In genomic region chr4:87211344-87211978, GRCm38 (mm10) we compare ENCODE assay signal across 18 mouse cellular contexts. TPM values are rescaled to one million over a fixed set of nuclear protein-coding genes. Genes with fewer than 3 reads are reported as not detected.
A peak's percentile ranks its signal among the peaks of the same experiment; 100 is the strongest.
DNase-seq lines count a peak whose midpoint lies in the region; ATAC-seq lines count a peak whose summit lies in the region.
"Had no signal": no experiment of that assay in that cellular context is flagged by ENCODE, and none has a peak within 500 bp of the region (broad histone marks: within the 10 kb centered on the region; RNA-seq: fewer than 3 reads in every experiment).

No protein-coding gene starts in this region.

- 53% methylated on average over 6 of the region's 6 CpGs for WGBS in hindbrain, embryonic 14.5 days
- 81% methylated on average over 6 of the region's 6 CpGs for WGBS in hindbrain, embryonic 10.5 days
- WGBS in forebrain, embryonic 14.5 days: 61% methylated on average over 6 of the region's 6 CpGs
- WGBS in midbrain, embryonic 16.5 days: 43% methylated on average over 6 of the region's 6 CpGs

- ATAC-seq in frontal cortex, adult (ENCODE audit: low TSS enrichment): peak; percentile 71
- ATAC-seq in hindbrain, embryonic 14.5 days (ENCODE audit: low FRiP score): peak; percentile 21; the same call in 1 of the 2 replicates
- no peak for ATAC-seq in forebrain, embryonic 14.5 days
- ATAC-seq in midbrain, embryonic 16.5 days: peak; percentile 80
- ATAC-seq: intestine, embryonic 15.5 days; lung, postnatal 0 days had no signal

- no peak overlapping the region for H3K9ac ChIP-seq in hindbrain, embryonic 14.5 days
- no peak overlapping the region for H3K9ac ChIP-seq in forebrain, embryonic 14.5 days (ENCODE audit: low read length)
- H3K9ac ChIP-seq in midbrain, embryonic 16.5 days (ENCODE audit: low read depth, low read length): no peak overlapping the region
- H3K9ac ChIP-seq: intestine, embryonic 15.5 days; liver, embryonic 13.5 days; neural tube, embryonic 12.5 days had no signal

- H3K9me3 ChIP-seq in hindbrain, embryonic 14.5 days (ENCODE audit: control insufficient read depth, low read length): no peaks in the 10 kb centered on the region
- no peaks in the 10 kb centered on the region for H3K9me3 ChIP-seq in hindbrain, embryonic 10.5 days
- no peaks in the 10 kb centered on the region for H3K9me3 ChIP-seq in forebrain, embryonic 14.5 days (replicated peaks; ENCODE audit: control insufficient read depth, low read length)
- H3K9me3 ChIP-seq in midbrain, embryonic 16.5 days (replicated peaks; ENCODE audit: control insufficient read depth, low read length, poor library complexity, severe bottlenecking): no peaks in the 10 kb centered on the region
- H3K9me3 ChIP-seq: intestine, embryonic 15.5 days; liver, embryonic 13.5 days; neural tube, embryonic 12.5 days had no signal

- H3K27me3 ChIP-seq in hindbrain, embryonic 14.5 days (ENCODE audit: control insufficient read depth, insufficient read depth, low read length): no peaks in the 10 kb centered on the region
- H3K27me3 ChIP-seq in hindbrain, embryonic 10.5 days (ENCODE audit: insufficient read depth, poor library complexity, severe bottlenecking): no peaks in the 10 kb centered on the region
- no peaks in the 10 kb centered on the region for H3K27me3 ChIP-seq in forebrain, embryonic 14.5 days (replicated peaks; ENCODE audit: control insufficient read depth, insufficient read depth, low read length)
- no peaks in the 10 kb centered on the region for H3K27me3 ChIP-seq in midbrain, embryonic 16.5 days (ENCODE audit: control insufficient read depth, insufficient read depth, low read depth, low read length)
- H3K27me3 ChIP-seq: intestine, embryonic 15.5 days; liver, embryonic 13.5 days; neural tube, embryonic 12.5 days had no signal

- H3K36me3 ChIP-seq in hindbrain, embryonic 14.5 days (replicated peaks; ENCODE audit: control insufficient read depth, insufficient read depth): no peaks in the 10 kb centered on the region
- no peaks in the 10 kb centered on the region for H3K36me3 ChIP-seq in hindbrain, embryonic 10.5 days
- H3K36me3 ChIP-seq in forebrain, embryonic 14.5 days (ENCODE audit: control insufficient read depth, insufficient read depth, low read length): no peaks in the 10 kb centered on the region
- no peaks in the 10 kb centered on the region for H3K36me3 ChIP-seq in midbrain, embryonic 16.5 days (ENCODE audit: control insufficient read depth, insufficient read depth, low read length)
- H3K36me3 ChIP-seq: intestine, embryonic 15.5 days; liver, embryonic 13.5 days; neural tube, embryonic 12.5 days had no signal

- H3K4me2 ChIP-seq in hindbrain, embryonic 14.5 days (replicated peaks): no peak overlapping the region
- H3K4me2 ChIP-seq in forebrain, embryonic 14.5 days (ENCODE audit: low read length): no peak overlapping the region
- peak overlapping the region; percentile 17; the same call in 1 of the 2 replicates for H3K4me2 ChIP-seq in midbrain, embryonic 16.5 days (ENCODE audit: low read length)
- H3K4me2 ChIP-seq: intestine, embryonic 15.5 days; liver, embryonic 13.5 days; neural tube, embryonic 12.5 days had no signal

- no peak overlapping the region for H3K4me3 ChIP-seq in hindbrain, embryonic 14.5 days (replicated peaks; ENCODE audit: low read length)
- no peak overlapping the region for H3K4me3 ChIP-seq in hindbrain, embryonic 10.5 days
- H3K4me3 ChIP-seq in forebrain, embryonic 14.5 days (ENCODE audit: low read depth, low read length): no peak overlapping the region
- no peak overlapping the region for H3K4me3 ChIP-seq in midbrain, embryonic 16.5 days (ENCODE audit: low read depth, low read length)
- H3K4me3 ChIP-seq: intestine, embryonic 15.5 days; liver, embryonic 13.5 days; neural tube, embryonic 12.5 days had no signal

- 0 out of 2 replicates have a peak, but pooled peaks cover 3% of the 10 kb centered on the region for H3K4me1 ChIP-seq in hindbrain, embryonic 14.5 days (replicated peaks; ENCODE audit: control insufficient read depth, insufficient read depth, low read length)
- no peaks in the 10 kb centered on the region for H3K4me1 ChIP-seq in hindbrain, embryonic 10.5 days (replicated peaks)
- H3K4me1 ChIP-seq in forebrain, embryonic 14.5 days (ENCODE audit: control insufficient read depth, insufficient read depth, low read length): peaks cover 5% of the 10 kb centered on the region; the same call in 1 of the 2 replicates
- H3K4me1 ChIP-seq in midbrain, embryonic 16.5 days (ENCODE audit: control insufficient read depth, insufficient read depth, low read length): peaks cover 15% of the 10 kb centered on the region
- H3K4me1 ChIP-seq: intestine, embryonic 15.5 days; liver, embryonic 13.5 days; neural tube, embryonic 12.5 days had no signal

- peak overlapping the region; percentile 45; the same call in 1 of the 2 replicates for H3K27ac ChIP-seq in hindbrain, embryonic 14.5 days
- no peak overlapping the region for H3K27ac ChIP-seq in hindbrain, embryonic 10.5 days
- peak overlapping the region; percentile 65 for H3K27ac ChIP-seq in forebrain, embryonic 14.5 days (ENCODE audit: low read depth, low read length)
- peak overlapping the region; percentile 72 for H3K27ac ChIP-seq in midbrain, embryonic 16.5 days (ENCODE audit: low read length)
- H3K27ac ChIP-seq: intestine, embryonic 15.5 days; liver, embryonic 13.5 days; neural tube, embryonic 12.5 days had no signal

- DNase-seq in frontal cortex, adult 2 months (ENCODE audit: extremely low spot score in 1 of 2, low spot score in 1 of 2): no peak
- DNase-seq in hindbrain, embryonic 14.5 days (ENCODE audit: low spot score): no peak
- no peak for DNase-seq in hindbrain, embryonic 10.5 days (ENCODE audit: low spot score)
- peak; percentile 10 for DNase-seq in forebrain, embryonic 14.5 days (ENCODE audit: low spot score)
- DNase-seq in thymus, postnatal 10 days (ENCODE audit: low spot score in 2 of 2): no peak
- DNase-seq: adrenal gland, adult 8-10 months; B cell, adult 2 months; cerebellum, adult 9-11 months; gastrocnemius, postnatal 36 days; liver, embryonic 13.5 days; spleen, adult 18-20 months; thymus, postnatal 36 days had no signal

RNA-seq across cellular contexts. Expression of gene Slc24a2, which starts 18.8 kb away (rescaled TPM):
- 54.0 and 59.6 TPM in 2 replicates for polyA plus RNA-seq in frontal cortex, adult 2 months (2012; rRNA removed)
- 5.7 and 6.5 TPM in 2 replicates for polyA plus RNA-seq in hindbrain, embryonic 14.5 days (2014; fragmentation: Nextera tagmentation; extraction: Ambion mirVana)
- 0.39 and 0.41 TPM in 2 replicates for polyA plus RNA-seq in hindbrain, embryonic 10.5 days (2016; fragmentation: Nextera tagmentation; extraction: Ambion mirVana)
- 1.4 TPM in 2 replicates for polyA plus RNA-seq in forebrain, embryonic 14.5 days (2014; fragmentation: Nextera tagmentation; extraction: Ambion mirVana)
- 4.3 and 4.5 TPM in 2 replicates for polyA plus RNA-seq in midbrain, embryonic 16.5 days (2015; fragmentation: Nextera tagmentation; extraction: Ambion mirVana)
- polyA plus RNA-seq: kidney, embryonic 16.5 days; liver, embryonic 13.5 days had no signal
